Mouse (Mus musculus): Measurements from ENCODE around the gene Fam102a. TPM values are rescaled to one million over a fixed set of nuclear protein-coding genes. Genes with fewer than 3 reads are reported as not detected.

Fam102a gene
- polyA plus RNA-seq, 1 experiment from 2014 or later, result 19.2 TPM

GRCm38 (mm10) chr2:32524536-32525031, 10.5 kb upstream of the Fam102a start:
- WGBS, result 88% methylated on average over 13 of the region's 13 CpGs

GRCm38 (mm10) chr2:32525816-32526215, 9.3 kb upstream of the Fam102a start:
- Histone ChIP-seq H3K27me3 (replicated peaks; ENCODE audit: control insufficient read depth, insufficient read depth, low read length) (no peaks in the 10 kb centered on the region), H3K9me3 (ENCODE audit: control insufficient read depth, low read length) (no peaks in the 10 kb centered on the region), H3K9ac (ENCODE audit: low read depth, low read length) (no peak overlapping the region), H3K4me1 (ENCODE audit: control insufficient read depth, insufficient read depth, low read length) (no peaks in the 10 kb centered on the region), H3K27ac (replicated peaks; ENCODE audit: low read depth, low read length) (no peak overlapping the region), H3K36me3 (ENCODE audit: control insufficient read depth, insufficient read depth, low read length) (no peaks in the 10 kb centered on the region), H3K4me3 (ENCODE audit: low read depth, low read length) (no peak overlapping the region), H3K4me2 (ENCODE audit: low read depth, low read length) (no peak overlapping the region)
- no peak for ATAC-seq (ENCODE audit: low read depth)
- 84% methylated on average over 12 of the region's 12 CpGs for WGBS
- DNase-seq (ENCODE audit: low spot score), result no peak

More at GRCm38 (mm10) chr2:32524536-32525031, 10.5 kb upstream of the Fam102a start:
- Histone ChIP-seq H3K9me3 (ENCODE audit: control insufficient read depth, low read length) (no peaks in the 10 kb centered on the region), H3K4me1 (ENCODE audit: control insufficient read depth, insufficient read depth, low read length) (no peaks in the 10 kb centered on the region), H3K9ac (ENCODE audit: low read depth, low read length) (no peak overlapping the region), H3K4me3 (ENCODE audit: low read depth, low read length) (no peak overlapping the region), H3K36me3 (ENCODE audit: control insufficient read depth, insufficient read depth, low read length) (no peaks in the 10 kb centered on the region), H3K27ac (replicated peaks; ENCODE audit: low read depth, low read length) (no peak overlapping the region), H3K4me2 (ENCODE audit: low read depth, low read length) (no peak overlapping the region), H3K27me3 (replicated peaks; ENCODE audit: control insufficient read depth, insufficient read depth, low read length) (no peaks in the 10 kb centered on the region)
- ATAC-seq (ENCODE audit: low read depth), result no peak
- DNase-seq (ENCODE audit: low spot score), result no peak

DNA sequence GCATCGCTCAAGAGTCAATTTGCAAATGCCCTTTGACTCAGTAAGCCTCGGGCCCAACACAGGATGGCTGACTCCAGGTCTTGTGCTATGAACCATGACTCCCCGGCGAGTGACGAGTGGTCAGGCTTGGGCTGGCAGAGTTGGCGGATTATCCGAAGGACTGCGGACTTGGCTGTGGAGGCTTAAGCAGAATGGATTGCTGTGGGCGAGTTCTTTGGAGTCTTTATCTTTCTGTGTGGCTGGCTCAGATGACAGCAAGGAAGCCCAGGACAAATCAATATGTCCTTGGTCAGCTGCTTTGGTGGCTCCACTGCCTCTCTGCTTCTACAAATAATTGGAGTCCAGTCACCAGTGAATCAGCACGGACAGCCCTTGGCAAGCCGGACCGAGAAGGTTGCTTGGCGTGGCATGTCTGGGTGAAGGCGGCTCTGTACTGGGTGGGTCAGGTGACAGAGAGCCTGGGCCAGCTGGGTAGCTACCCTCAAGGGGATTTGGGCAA, 7.6 kb upstream of the Fam102a start:
- 74% methylated on average over 14 of the region's 14 CpGs for WGBS

DNA sequence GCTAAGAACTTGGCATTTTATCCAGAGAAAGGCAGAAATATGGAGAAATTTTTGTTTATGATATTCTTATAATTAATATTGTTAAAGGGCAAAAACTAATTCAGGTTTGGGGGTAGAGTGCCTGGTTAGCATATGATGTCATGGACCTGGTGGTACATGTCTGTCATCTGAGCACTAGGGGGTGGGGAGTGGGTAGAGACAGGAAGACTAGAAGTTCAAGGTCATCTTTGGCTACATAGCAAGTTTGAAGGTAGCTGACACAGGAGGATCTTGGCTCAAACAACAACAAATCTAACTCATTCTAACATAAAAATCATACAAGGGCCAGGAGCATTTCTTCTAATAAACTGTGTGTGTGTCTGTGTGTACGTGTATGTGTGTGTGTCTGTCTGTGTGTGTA, 6.8 kb upstream of the Fam102a start:
- Histone ChIP-seq H3K9me3 (ENCODE audit: control insufficient read depth, low read length) (no peaks in the 10 kb centered on the region), H3K4me2 (ENCODE audit: low read depth, low read length) (no peak overlapping the region), H3K36me3 (ENCODE audit: control insufficient read depth, insufficient read depth, low read length) (no peaks in the 10 kb centered on the region), H3K27me3 (replicated peaks; ENCODE audit: control insufficient read depth, insufficient read depth, low read length) (no peaks in the 10 kb centered on the region), H3K27ac (replicated peaks; ENCODE audit: low read depth, low read length) (no peak overlapping the region), H3K4me1 (ENCODE audit: control insufficient read depth, insufficient read depth, low read length) (peaks cover 2% of the 10 kb centered on the region; the same call in 1 of the 2 replicates), H3K4me3 (ENCODE audit: low read depth, low read length) (no peak overlapping the region), H3K9ac (ENCODE audit: low read depth, low read length) (no peak overlapping the region)
- ATAC-seq (ENCODE audit: low read depth), result no peak
- no peak for DNase-seq (ENCODE audit: low spot score)
- 65% methylated on average over 1 of the region's 1 CpGs for WGBS

More for the DNA sequence above, 7.6 kb upstream of the Fam102a start:
- Histone ChIP-seq H3K4me3 (ENCODE audit: low read depth, low read length) (no peak overlapping the region), H3K27me3 (replicated peaks; ENCODE audit: control insufficient read depth, insufficient read depth, low read length) (no peaks in the 10 kb centered on the region), H3K36me3 (ENCODE audit: control insufficient read depth, insufficient read depth, low read length) (no peaks in the 10 kb centered on the region), H3K9me3 (ENCODE audit: control insufficient read depth, low read length) (no peaks in the 10 kb centered on the region), H3K4me1 (ENCODE audit: control insufficient read depth, insufficient read depth, low read length) (no peaks in the 10 kb centered on the region), H3K9ac (ENCODE audit: low read depth, low read length) (no peak overlapping the region), H3K27ac (replicated peaks; ENCODE audit: low read depth, low read length) (no peak overlapping the region), H3K4me2 (ENCODE audit: low read depth, low read length) (no peak overlapping the region)
- ATAC-seq (ENCODE audit: low read depth) (no peak), DNase-seq (ENCODE audit: low spot score) (no peak)

- H3K36me3 ChIP-seq (ENCODE audit: control insufficient read depth, insufficient read depth, low read length), result no peaks in the 10 kb centered on the region
- H3K27me3 ChIP-seq (replicated peaks; ENCODE audit: control insufficient read depth, insufficient read depth, low read length), result no peaks in the 10 kb centered on the region
- no peaks in the 10 kb centered on the region for H3K9me3 ChIP-seq (ENCODE audit: control insufficient read depth, low read length)
- DNase-seq (ENCODE audit: low spot score), result no peak
- no peak overlapping the region for H3K4me2 ChIP-seq (ENCODE audit: low read depth, low read length)
- H3K4me3 ChIP-seq (ENCODE audit: low read depth, low read length), result no peak overlapping the region
- no peak for ATAC-seq (ENCODE audit: low read depth)
- no peak overlapping the region for H3K27ac ChIP-seq (replicated peaks; ENCODE audit: low read depth, low read length)
- H3K9ac ChIP-seq (ENCODE audit: low read depth, low read length), result no peak overlapping the region
- 73% methylated on average over 2 of the region's 2 CpGs for WGBS
- H3K4me1 ChIP-seq (ENCODE audit: control insufficient read depth, insufficient read depth, low read length), result peaks cover 13% of the 10 kb centered on the region
These were observed 4.7 kb upstream of the Fam102a start for GRCm38 (mm10) chr2:32530479-32530878.

DNA sequence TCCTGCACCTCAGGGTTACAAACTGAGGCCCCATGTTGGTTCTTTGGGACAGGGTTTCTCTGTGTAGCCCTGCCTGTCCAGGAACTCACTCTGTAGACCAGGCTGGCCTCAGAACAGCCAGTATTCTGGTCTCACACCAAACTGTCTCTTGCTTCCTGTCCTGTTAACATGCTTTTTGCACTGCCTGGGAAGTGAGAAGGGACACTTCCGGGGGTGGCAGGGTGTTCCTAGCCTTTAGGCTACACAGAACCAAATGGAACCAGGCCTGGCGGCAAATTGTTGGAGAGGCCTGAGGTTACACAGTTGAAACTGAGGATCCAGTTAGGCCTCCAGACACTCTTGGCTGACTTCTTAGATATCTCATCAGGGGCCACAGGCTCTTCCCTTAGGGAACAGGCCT, 2.0 kb upstream of the Fam102a start:
- WGBS, result 76% methylated on average over 2 of the region's 2 CpGs
- Histone ChIP-seq H3K27me3 (replicated peaks; ENCODE audit: control insufficient read depth, insufficient read depth, low read length) (no peaks in the 10 kb centered on the region), H3K9me3 (ENCODE audit: control insufficient read depth, low read length) (no peaks in the 10 kb centered on the region), H3K4me2 (ENCODE audit: low read depth, low read length) (no peak overlapping the region), H3K4me1 (ENCODE audit: control insufficient read depth, insufficient read depth, low read length) (peaks cover 26% of the 10 kb centered on the region), H3K9ac (ENCODE audit: low read depth, low read length) (no peak overlapping the region), H3K36me3 (ENCODE audit: control insufficient read depth, insufficient read depth, low read length) (no peaks in the 10 kb centered on the region), H3K27ac (replicated peaks; ENCODE audit: low read depth, low read length) (no peak overlapping the region), H3K4me3 (ENCODE audit: low read depth, low read length) (no peak overlapping the region)
- no peak for ATAC-seq (ENCODE audit: low read depth)
- DNase-seq (ENCODE audit: low spot score), result no peak

DNA sequence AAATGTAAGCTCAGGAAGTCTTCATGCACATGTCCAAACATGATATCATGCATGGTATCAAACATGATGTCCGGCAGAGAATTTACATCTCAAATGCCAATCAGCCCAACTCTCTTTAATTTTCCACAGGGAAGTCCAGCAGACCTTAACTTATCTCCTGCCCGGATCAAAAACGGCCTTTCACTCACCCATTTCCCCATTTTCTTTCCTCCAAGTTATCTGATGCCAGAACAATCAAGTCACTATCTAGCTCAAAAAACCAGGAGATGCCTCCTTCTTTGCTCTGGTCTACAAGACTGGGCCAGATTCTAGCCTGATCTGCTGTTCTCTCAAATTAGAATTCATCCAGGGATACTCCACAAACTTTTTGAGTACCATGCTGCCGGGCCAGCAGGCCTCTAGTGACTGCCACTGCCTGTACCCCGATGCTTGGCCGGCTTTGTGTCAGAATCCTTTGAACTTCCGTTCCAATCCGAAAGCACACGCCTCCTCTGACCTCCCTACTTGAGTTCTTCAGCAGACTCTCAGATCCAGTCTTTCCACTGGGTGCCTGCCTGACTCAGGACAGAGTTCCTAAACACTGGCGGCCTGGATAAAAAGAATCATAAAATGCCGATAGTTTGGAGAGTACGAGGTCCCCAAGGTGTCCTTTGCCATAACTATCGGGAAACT, 935 bp upstream of the Fam102a start:
- 8% methylated on average over 13 of the region's 13 CpGs for WGBS

DNA sequence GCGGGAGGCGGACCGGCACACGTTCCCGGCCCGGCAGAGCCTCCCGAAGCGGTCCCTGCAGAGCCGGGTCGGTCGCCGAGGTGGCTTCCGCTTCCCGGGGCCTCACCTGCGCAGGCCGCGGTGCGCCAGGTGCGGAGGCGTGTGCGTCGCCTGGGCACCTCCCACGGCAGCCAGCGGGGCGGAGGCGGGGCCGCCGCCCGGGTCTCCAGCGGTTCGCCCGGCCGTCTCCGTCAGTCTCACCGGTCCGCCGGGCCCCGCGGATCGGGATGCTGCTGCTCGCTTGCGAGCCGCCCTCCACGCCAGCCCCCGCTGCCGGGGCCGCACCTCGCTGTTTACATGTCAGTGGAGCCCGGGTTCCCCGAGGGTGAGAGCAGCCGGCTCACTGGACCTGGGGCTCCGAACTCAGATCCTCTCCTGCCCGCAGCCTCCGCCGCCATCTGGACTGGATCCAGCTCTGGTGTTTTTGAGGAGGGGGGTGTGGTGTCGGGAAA, 414 bp downstream of the Fam102a start:
- Histone ChIP-seq H3K27ac (replicated peaks; ENCODE audit: low read depth, low read length) (peak overlapping the region; percentile 95), H3K4me1 (ENCODE audit: control insufficient read depth, insufficient read depth, low read length) (peaks cover 42% of the 10 kb centered on the region), H3K4me3 (ENCODE audit: low read depth, low read length) (peak overlapping the region; percentile 92), H3K4me2 (ENCODE audit: low read depth, low read length) (peak overlapping the region; percentile 67), H3K9ac (ENCODE audit: low read depth, low read length) (peak overlapping the region; percentile 93), H3K9me3 (ENCODE audit: control insufficient read depth, low read length) (no peaks in the 10 kb centered on the region), H3K27me3 (replicated peaks; ENCODE audit: control insufficient read depth, insufficient read depth, low read length) (no peaks in the 10 kb centered on the region), H3K36me3 (ENCODE audit: control insufficient read depth, insufficient read depth, low read length) (no peaks in the 10 kb centered on the region)
- DNase-seq (ENCODE audit: low spot score) (peak; percentile 77), ATAC-seq (ENCODE audit: low read depth) (peak; percentile 56)
- WGBS, result 2% methylated on average over 30 of the region's 56 CpGs

More for the DNA sequence above, 935 bp upstream of the Fam102a start:
- peak overlapping the region; percentile 92 for H3K4me3 ChIP-seq (ENCODE audit: low read depth, low read length)
- DNase-seq (ENCODE audit: low spot score) (peak; percentile 77), ATAC-seq (ENCODE audit: low read depth) (no peak)
- H3K4me2 ChIP-seq (ENCODE audit: low read depth, low read length), result peak overlapping the region; percentile 67
- no peaks in the 10 kb centered on the region for H3K36me3 ChIP-seq (ENCODE audit: control insufficient read depth, insufficient read depth, low read length)
- no peaks in the 10 kb centered on the region for H3K9me3 ChIP-seq (ENCODE audit: control insufficient read depth, low read length)
- no peaks in the 10 kb centered on the region for H3K27me3 ChIP-seq (replicated peaks; ENCODE audit: control insufficient read depth, insufficient read depth, low read length)
- H3K4me1 ChIP-seq (ENCODE audit: control insufficient read depth, insufficient read depth, low read length), result peaks cover 32% of the 10 kb centered on the region
- H3K27ac ChIP-seq (replicated peaks; ENCODE audit: low read depth, low read length), result peak overlapping the region; percentile 93
- peak overlapping the region; percentile 67 for H3K9ac ChIP-seq (ENCODE audit: low read depth, low read length)

All from embryonic facial prominence, embryonic 14.5 days (tissue).